Mouse (Mus musculus) liver (tissue): ENCODE measurements around the gene Ildr2.

Source experiments
- DNase-seq: peaks from one replicate; pipeline ENCODE4 v3.0.0-alpha.2; 2020; ENCODE audit warnings: mixed read lengths

The Ildr2 gene

DNA sequence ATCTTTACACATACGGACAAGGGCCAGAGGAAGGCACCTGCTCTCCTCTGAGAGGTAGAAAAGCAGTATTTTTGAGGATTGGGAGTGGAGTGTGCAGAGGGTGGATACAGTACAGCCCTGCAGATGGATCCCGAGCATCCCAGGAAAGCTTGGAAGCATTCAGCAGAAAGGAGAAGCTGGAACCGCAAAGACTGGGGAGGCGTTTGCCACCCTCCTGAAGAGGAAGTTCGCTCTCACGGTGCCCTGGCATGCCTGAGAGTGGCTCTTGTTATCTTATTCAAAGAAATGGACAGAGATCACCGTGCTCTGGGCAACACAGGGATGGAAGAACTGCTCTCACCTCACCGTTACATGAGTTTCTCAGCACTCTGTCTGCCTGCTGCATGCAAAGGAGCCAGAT is 30.5 kb downstream of the Ildr2 start:
- no peak for DNase-seq

DNA sequence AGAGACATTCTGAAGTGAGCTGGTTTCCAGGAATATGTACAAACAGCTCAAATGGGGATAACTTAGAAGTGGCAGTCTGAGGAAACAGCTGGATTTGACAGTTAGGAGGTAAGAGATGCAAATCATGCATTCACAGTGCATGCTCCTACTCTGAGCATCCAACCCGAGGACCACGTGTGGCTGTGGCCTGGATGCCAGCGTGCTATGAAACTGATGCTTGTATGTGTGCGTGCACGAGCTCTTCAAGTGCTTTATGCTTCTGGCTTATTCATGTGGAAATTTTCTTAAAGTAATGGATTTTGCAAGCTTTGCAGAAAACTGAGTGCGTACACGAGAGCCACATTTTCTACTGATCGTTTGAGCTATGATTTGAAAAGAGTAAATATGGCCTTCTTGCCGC is 32.3 kb downstream of the Ildr2 start:
- DNase-seq = no peak

DNA sequence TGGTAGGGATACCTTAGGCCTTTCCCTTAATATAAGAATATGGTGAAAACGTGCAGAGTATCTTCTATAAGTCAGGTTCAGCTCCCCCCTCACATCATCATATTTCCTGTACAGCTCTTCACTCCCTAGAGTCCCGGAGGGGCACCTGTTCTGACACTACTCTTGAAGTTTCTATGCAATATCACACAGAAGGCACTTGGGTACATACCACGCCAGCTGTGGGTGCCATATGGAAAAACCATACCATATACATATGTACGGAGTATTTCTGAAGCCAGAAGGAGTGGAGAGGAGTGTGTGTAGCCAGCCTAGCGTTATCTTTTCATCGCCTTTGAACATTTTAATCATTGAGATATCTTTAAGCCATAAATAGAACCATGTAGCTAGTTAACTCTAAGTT is 36.6 kb downstream of the Ildr2 start:
- no peak for DNase-seq

DNA sequence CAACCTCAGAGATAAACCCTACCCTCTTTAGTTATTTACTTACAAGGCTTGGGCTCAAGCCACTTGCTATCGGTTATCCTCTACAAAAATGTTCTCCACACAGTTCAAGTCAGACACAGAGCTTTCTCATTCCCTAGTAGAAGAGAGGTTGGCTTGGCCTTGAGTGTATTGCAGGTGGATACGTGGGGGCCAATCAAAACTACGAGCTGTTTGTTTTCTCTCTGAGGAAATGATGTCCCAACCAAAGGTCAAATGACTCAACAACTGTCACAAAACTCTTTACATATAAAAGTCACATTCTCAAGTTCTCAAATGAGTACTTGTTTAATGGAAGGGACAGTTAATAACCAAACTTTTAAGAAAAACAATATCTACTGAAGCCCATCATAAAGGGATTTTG is 39.1 kb downstream of the Ildr2 start:
- no peak for DNase-seq

DNA sequence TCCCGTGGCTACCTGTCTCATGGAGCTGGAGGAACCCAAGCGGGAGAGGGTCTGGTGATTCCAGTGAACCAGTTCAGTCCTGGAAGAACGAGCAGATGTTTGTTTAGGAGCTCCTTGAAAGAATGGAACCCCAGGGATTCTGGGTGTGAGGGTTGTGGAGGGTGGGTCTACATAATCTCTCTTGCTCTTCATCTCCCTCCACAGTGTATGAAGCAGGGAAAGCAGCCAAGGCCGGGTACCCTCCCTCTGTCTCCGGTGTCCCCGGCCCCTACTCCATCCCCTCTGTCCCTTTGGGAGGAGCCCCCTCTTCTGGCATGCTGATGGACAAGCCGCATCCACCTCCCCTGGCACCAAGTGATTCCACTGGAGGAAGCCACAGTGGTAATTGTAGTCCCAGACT is 41.6 kb downstream of the Ildr2 start:
- DNase-seq = no peak

DNA sequence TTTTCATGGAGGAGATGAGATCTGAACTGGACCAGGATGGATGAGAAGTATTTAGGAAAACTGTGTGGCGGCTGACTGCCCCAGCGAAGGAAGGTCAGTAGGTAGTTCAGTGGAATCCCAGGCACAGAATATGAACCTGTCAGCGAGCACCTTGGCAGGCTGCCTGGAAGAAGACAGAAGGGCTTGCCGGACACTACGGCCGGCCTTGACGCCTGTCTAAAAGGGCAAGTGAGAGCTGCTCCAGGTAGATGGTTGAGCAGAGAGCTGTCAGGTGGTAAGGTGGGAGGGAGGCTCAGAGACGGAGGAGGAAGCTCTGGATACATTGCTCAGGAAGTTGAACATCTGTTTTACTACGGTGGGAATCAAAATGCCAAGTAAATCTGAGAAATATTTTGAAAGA is 42.4 kb downstream of the Ildr2 start:
- no peak for DNase-seq

DNA sequence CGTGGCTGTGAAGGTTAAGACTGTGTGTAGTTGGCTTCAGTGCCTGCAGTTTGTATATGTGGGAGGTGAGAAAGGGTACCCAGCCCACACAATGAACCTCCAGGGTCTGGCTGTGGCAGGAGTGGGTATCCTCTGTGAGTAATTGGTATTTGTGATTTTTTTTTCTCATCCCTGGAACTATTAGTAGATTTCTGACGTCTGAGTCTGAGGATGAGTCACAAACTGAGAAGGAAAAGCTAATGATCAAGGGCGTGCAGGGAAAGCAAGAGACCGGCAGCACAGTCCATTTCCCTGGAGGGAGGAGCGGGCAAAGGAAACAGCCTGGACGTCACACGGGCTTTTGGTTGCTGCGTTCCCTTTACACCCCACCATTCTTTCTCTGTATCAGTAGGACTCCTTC is 43.0 kb downstream of the Ildr2 start:
- DNase-seq = no peak

DNA sequence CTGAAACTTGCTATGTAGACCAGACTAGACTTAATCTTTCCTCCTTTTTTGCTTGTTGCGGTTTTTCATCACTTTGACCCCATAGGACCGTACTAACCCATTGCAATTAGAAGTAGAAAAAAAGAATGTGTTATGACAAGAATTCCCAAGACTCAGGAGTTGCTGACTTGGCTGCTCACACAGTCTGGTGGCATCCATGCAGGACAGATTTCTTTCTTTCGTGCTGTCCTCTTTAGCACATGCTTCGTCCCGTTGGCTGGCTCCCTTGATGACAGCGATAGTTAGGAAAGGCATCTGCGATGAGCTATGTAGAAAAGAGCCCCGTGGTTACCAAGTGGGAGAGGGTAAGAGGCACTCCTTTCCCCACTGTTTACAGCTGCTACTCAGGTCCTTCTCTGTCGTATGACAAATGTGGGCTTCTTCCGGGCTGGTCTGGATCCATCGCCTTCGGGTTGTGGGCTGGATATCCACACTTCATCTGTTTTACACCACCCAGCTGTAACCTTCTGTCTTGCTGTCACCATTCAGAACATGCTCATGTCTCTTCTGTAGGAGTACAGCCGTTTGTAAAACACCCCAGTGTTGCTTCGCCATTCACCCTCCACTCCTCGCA is 43.7 kb downstream of the Ildr2 start:
- no peak for DNase-seq

DNA sequence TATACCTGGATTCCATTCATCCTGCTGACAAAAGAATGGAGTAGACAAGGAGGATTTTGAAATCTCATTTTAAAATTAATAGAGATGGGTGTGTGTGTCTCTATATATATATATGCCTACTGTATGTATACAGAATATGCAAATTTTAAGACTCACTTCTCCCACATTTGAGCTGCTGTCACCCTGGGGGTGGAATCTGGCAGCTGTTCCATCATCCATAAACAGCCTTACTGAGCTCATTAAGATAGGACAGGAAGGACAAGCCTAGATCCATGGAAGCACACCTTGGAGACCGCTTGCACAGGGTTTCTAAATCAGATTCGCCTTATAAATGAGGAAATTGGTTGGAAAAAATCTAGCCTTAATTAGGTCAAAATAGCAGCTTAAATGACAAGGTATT is 44.9 kb downstream of the Ildr2 start:
- no peak for DNase-seq

DNA sequence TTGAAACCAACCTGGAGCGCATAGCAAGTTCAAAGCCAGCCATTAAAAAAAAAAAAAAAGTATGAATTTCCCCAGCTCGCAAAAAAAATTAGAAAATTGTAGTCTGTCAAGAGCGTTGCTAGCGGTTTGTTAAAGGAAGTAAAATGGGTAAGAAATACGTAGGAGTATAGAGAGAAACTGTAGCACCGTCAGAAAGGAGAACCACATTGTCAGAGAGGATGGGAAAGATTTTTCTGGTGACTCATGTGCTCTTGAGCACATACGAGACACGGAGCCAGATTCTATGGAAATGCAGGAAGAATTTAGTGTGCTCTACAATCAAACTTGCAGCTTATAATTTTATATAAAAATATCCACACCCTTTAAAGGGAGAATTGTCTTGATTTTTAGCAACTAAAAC is 45.9 kb downstream of the Ildr2 start:
- no peak for DNase-seq

DNA sequence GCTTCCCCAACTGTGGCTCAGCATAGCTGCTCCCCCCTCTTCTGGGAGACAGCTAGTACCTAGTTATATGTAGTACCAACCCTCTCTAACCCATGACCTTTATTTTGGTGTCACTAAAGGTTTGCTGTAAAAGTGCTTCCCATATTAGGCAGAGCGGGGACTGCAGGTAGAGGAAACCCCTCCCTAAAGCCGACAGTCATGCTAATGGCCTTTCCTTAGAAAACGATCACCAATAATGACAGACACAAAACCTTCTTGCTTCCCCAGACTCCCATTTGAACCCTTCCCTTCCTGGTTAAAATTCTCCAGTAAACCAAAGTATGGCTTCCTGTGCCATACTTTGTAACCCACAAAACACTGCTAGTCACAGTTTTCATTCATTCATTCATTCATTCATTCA is 46.6 kb downstream of the Ildr2 start:
- DNase-seq = no peak

DNA sequence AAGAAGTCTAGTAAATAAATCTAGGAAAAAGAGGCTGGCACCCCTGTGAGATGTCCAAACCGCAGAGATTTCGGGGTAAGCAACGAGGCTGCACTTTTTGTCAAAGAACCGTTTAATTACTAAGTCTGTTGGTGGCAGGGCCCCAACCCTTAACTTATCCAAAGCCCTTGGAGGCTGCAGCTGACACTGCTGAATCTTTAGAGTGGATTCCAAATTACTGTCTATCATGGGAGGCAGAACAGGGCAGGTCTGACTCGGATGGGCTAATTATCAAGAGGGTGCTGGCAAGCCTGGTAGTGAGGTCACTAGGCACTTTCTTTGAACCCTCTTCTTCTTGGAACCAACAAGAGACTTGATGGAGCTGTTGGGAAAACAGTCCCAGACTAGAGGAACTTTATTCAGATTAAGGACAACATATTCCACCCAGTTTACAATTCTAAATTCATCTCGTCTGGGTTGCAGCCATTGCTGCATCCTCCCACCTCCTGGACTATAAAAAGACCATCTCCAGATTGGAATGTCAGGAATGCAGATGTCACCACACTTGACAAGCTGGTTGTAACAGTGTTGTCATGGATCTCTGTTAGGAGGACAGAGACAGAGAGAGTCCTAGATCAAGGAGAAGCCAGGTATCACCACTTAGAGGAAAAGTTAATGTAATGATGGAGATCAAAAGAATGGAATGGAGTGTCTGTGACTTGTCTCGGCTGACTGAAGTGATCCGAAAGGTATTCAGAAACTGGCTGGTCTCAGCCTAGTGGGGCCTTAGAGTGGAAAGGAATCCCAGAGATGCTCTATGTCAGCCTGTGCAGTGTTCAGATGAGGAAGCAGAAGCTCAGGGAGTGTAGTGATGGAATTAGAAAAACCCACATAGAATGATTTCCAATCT is 50.7 kb downstream of the Ildr2 start:
- no peak for DNase-seq

DNA sequence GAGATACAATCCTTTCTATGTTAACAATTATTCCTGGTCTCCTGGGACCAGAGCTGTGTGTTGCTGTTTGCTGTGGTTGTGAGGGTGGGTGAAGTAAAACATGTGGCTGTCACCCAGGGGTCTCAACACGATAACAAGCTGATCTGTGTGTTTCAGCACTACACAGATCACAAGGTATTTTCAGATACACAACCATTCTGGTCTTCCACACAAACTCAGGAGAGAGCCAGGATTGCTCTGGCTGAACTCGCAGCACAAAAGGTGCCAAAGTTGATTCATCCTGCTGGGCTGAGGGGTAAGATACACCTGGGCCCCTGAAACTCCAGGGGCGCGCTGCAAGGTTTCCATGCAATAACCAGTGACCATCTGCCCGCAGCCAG is 54.5 kb downstream of the Ildr2 start:
- DNase-seq = no peak

DNA sequence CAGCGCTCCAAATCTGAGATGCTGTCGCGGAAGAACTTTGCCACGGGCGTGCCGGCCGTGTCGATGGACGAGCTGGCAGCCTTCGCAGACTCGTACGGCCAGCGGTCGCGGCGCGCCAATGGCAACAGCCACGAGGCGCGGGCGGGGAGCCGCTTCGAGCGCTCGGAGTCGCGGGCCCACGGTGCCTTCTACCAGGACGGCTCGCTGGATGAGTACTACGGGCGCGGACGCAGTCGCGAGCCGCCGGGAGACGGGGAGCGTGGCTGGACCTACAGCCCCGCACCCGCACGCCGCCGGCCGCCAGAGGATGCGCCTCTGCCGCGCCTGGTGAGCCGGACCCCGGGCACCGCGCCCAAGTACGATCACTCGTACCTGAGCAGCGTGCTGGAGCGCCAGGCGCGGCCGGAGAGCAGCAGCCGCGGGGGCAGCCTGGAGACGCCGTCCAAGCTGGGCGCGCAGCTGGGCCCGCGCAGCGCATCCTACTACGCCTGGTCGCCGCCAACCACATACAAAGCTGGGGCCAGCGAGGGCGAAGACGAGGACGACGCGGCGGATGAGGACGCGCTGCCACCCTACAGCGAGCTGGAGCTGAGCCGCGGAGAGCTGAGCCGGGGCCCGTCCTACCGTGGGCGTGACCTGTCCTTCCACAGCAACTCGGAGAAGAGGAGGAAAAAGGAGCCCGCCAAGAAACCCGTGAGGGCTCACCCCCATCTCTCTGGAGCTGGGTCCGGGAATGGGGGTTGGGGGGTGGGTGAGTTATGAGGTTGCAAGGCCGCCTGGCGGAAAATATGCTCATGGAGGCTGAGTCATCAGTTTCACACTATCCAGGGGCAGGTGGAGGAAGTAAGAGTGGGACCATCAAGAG is 55.1 kb downstream of the Ildr2 start:
- DNase-seq = peak; percentile 13

DNA sequence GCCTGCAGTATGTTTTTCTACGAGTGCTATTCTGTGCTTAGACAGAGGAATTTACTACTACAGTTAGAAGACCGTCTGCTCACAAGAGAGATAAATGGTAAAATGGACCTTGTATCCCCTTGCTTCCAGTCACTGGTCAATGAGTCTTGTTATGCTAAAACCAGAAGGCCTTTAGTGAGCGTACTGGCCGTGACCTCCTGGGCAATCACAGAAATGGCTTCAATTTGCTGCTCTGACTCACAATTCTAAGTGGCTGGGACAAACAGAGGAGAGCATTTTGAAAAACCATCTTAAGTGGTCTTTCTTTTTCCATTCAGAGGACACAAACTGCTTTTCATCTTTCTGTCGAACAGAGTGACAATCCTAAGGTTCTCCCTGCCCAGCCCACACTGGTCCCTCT is 57.2 kb downstream of the Ildr2 start:
- DNase-seq = no peak

DNA sequence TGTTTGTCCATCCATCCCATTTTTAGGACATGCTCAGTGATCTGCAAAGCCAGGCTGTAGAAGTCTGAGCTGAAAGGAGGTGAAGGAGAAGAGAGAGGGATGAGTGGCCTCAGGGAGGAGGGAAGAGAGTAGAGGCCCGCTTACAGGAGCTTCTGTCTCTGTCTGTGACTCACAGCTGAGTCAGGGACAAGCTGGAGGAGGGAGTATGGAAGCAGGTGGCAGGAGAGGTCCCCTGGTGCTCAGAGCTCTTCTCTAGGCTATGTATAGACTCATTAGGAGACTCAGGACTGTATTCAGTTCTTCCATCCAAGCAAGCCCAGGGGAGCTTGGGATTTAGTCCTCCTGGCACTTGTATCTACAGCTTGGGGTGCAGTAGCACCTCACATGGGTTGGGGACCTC is 59.7 kb downstream of the Ildr2 start:
- no peak for DNase-seq

DNA sequence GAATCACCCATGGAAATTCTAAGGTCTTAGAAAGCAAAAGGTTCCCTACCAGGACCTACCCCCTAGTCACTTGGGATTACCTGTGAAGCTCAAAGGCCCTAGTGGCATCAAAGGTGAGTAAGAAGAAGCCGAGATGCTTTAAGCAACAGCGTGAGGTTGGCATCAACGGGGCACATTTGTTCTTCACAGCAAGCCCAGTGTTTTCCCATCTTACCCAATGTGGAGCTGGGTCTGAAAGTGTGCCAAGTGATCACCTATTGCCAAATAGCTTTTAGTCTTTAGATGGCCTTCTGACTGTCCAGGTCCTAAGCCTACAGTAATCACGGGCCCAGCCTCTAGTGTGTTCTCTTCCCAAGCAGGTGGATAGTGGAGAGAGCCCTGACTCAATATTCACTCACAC is 61.8 kb downstream of the Ildr2 start:
- DNase-seq = no peak

DNA sequence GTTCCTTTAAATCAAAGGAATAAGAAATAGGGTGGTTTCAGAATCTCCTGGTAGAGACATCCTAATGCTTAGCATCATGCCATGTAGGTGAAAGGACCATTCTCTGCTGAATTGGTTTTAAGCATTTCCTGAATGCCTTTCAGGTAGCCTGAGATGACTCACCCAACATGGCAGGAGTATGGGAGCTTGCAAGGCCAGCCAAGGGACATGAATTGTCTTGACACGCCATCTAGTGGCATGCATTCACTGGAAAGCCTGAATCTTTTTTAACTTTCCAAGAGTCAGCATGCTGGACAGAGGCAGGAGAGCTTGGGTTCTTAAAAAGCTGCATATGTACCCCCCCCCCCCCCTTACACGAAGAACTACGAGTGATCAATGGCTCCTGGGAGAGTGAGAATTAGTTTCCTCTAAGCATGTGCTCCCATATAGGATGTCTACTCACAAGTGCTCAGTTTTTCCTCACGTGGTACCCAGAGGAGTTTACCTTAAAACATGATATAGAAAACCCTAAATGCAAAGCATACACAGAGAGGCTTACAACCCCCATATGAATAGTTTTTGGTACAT is 65.3 kb downstream of the Ildr2 start:
- peak; percentile 21 for DNase-seq

DNA sequence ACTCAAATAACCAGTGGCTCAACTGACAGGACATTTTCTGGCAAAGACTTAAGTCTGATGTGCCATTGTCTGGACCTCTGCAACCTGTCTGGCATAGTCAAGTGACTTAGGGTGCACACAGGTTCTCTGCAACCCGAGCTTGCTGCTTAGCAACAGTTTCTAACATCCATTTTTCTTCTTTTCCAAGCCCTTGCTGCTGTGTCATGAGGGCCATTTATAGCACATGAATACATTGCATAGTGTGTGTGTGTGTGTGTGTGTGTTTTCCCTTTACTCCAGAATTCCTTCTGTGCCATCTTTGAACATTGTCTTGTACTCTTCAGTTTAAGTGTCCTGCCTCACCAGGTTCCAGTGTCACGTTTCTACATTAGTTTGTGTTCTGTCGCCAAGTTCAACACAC is 72.5 kb downstream of the Ildr2 start:
- no peak for DNase-seq

DNA sequence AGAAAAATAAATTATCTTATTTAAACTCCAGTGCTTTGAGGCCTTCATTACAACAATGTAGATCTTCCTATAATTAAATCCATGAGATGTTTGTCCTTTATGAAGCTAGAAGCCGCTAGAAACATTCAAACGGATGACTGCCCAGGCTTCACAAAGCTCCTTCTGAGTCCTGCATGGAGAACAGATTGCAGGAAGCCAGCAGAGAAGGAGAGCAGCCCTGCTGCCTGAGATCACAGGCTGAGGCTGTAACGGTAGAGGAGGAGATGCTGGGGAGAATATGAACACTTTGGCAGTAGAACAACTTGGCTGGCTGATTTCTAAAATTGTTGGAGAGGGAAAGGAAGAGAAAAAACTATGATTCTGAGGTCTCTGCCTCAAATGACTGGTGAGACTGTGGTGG is 76.8 kb downstream of the Ildr2 start:
- no peak for DNase-seq

DNA sequence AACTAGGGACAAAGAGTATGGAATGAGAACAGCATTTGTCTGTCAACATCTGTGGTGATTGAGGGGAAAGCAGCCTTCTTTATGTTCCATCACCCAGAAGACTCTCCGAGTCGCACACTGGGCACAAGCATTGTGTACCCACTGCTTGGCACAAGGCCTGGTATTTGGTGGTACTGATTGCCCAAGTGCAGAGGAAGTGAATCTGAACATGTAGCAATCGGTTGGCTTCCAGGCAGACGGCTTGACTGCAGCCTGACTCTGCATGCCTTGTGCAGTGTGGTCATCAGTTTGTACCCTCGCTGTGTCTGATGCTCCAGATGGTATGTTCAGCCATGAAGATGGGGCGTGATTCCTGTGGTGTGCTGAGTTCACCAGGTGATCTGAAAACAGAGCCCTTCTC is 85.2 kb downstream of the Ildr2 start:
- no peak for DNase-seq

DNA sequence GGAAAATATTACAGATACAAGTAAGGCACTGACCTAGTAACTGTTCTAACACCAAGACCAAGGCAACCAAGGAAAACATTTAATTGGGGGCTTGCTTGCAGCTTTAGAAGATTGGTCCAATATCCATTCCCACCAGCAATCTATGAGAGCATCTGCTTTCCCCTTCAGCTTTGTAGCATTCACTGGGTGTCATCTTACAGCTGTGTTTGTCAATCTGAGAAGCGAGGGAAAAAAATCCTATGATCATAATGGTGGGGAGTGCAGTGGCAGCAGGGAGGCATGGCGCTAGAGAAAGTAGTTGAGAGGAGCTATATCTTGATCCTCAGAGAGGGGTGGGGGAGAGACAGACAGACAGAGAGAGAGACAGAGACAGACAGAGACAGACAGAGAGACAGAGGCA is 88.1 kb downstream of the Ildr2 start:
- no peak for DNase-seq

DNA sequence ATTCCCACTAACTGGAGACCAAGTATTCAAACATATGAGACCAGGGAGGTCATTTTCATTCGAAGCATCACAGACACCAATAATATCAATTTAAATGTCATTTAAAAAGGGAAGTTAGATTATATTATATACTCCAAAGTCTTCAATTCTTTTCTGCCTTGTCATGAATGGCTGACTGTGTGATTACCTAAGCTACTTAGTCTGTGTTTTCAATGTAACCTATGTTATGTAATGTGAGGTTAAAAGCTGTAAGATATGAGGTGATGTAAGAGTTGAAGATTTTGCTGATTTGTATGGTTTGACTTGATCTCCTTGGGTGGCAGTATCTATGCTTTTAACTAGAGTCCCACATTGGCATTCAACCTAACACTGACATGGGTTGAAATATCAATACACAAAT is 88.6 kb downstream of the Ildr2 start:
- no peak for DNase-seq

DNA sequence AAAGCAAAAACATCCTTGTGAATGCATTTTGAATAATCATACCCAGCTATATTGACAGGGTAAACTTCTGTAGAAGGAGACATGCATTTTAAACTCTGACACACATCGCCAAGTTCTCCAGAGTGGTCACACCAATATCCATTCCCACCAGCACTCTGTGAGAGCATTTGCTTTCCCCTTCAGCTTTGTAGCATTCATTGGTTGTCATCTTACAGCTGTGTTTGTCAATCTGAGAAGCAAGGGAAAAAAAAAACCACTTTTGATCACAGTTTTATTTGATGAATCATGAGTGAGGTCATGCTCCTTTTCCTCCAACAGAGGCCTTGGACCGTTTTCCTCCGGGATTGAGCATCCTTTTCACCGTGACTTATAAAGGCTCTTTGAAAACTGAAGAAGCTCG is 89.6 kb downstream of the Ildr2 start:
- DNase-seq = no peak
